8 mouse cellular contexts compared by ENCODE assay signal in genomic region chr17:34894074-34894597, GRCm38 (mm10). TPM values are rescaled to one million over a fixed set of nuclear protein-coding genes. Genes with fewer than 3 reads are reported as not detected.
A peak's percentile ranks its signal among the peaks of the same experiment; 100 is the strongest.
DNase-seq lines count a peak whose midpoint lies in the region; ATAC-seq lines count a peak whose summit lies in the region.

No protein-coding gene starts in this region.

- DNase-seq in adrenal gland, adult 18-20 months (ENCODE audit: low spot score in 2 of 2) = peak; percentile 95 to 96
- DNase-seq in embryo, embryonic 10.5 days (ENCODE audit: low spot score) = peak; percentile 97
- peak; percentile 96 for DNase-seq in gastrocnemius, postnatal 14 days
- DNase-seq in left cerebral cortex, postnatal 10 days (ENCODE audit: extremely low spot score in 1 of 2, low spot score in 2 of 2) = peak; percentile 91 to 96
- peak; percentile 94 to 95 for DNase-seq in right cerebral cortex, postnatal 10 days (ENCODE audit: low spot score in 2 of 2)
- DNase-seq in urinary bladder, postnatal 14 days (ENCODE audit: low spot score) = peak; percentile 95

- peak; percentile 46 for ATAC-seq in inflammation-experienced regulatory T-cells, adult 6 months
- peak; percentile 72 for ATAC-seq in megakaryocyte progenitor cell, adult 5-6 weeks (replicated peaks; ENCODE audit: poor library complexity)

- intact Hi-C loops in gastrocnemius, postnatal 14 days (cut with DNase I; ENCODE audit: low total_unique reads) = loop anchor here (5.0 kb wide), 1 partner anchor 42 kb away; the partner anchor contains the start of genes Nelfe and Skiv2l
- intact Hi-C loops in left cerebral cortex, postnatal 10 days (cut with DNase I) = loop anchor here (5.0 kb wide), 1 partner anchor 37 kb away; no protein-coding TSS in a partner anchor

RNA-seq across cellular contexts. Expression of gene C2, which starts 3.9 kb away (rescaled TPM):
- total RNA-seq in adrenal gland, adult 18-20 months (2021) = 10 to 100 TPM; 88.3 to 89.2 TPM
- total RNA-seq in gastrocnemius, postnatal 14 days (2021) = 1 to 10 TPM; 1.8 to 3.1 TPM
- polyA plus RNA-seq in inflammation-experienced regulatory T-cells, adult 6 months (2017; shearing (Covaris generic)) = 1 to 10 TPM in 1 of 3 experiments, not detected in 2; 1.4 TPM
- 1 to 10 TPM; 2.1 to 2.9 TPM for total RNA-seq in left cerebral cortex, postnatal 10 days (2021)
- 5.1 and 7.8 TPM in 2 replicates for total RNA-seq in megakaryocyte progenitor cell, adult 5-6 weeks (2015)
- 1.6 and 1.9 TPM in 2 replicates for total RNA-seq in megakaryocyte progenitor cell, adult 5-6 weeks (2017)

RNA-seq across cellular contexts. Expression of gene Ehmt2, which starts 4.1 kb away (rescaled TPM):
- total RNA-seq in adrenal gland, adult 18-20 months (2021) = 100 to 1,000 TPM; 101 to 144 TPM
- total RNA-seq in gastrocnemius, postnatal 14 days (2021) = 10 to 100 TPM; 29.4 to 32.2 TPM
- polyA plus RNA-seq in inflammation-experienced regulatory T-cells, adult 6 months (2017; shearing (Covaris generic)) = 10 to 100 TPM; 27.1 to 32.6 (median 29.4) TPM
- total RNA-seq in left cerebral cortex, postnatal 10 days (2021) = 100 to 1,000 TPM; 174 to 181 TPM
- 72.4 and 73.5 TPM in 2 replicates for total RNA-seq in megakaryocyte progenitor cell, adult 5-6 weeks (2015)
- 107 and 108 TPM in 2 replicates for total RNA-seq in megakaryocyte progenitor cell, adult 5-6 weeks (2017)

RNA-seq across cellular contexts. Expression of gene Gm20547, which starts 12.3 kb away (rescaled TPM):
- total RNA-seq in adrenal gland, adult 18-20 months (2021) = under 1 TPM in 1 of 2 experiments, not detected in 1; 0.19 TPM
- total RNA-seq in gastrocnemius, postnatal 14 days (2021) = not detected
- under 1 TPM in 1 of 3 experiments, not detected in 2; 0.26 TPM for polyA plus RNA-seq in inflammation-experienced regulatory T-cells, adult 6 months (2017; shearing (Covaris generic))
- total RNA-seq in left cerebral cortex, postnatal 10 days (2021) = not detected
- total RNA-seq in megakaryocyte progenitor cell, adult 5-6 weeks (2015) = not detected in 2 replicates
- not detected in 2 replicates for total RNA-seq in megakaryocyte progenitor cell, adult 5-6 weeks (2017)

RNA-seq across cellular contexts. Expression of gene Zbtb12, which starts 14.9 kb away (rescaled TPM):
- total RNA-seq in adrenal gland, adult 18-20 months (2021) = 10 to 100 TPM in 1 of 2 experiments, 1 to 10 TPM in 1; 9.9 to 12.4 TPM
- total RNA-seq in gastrocnemius, postnatal 14 days (2021) = 1 to 10 TPM; 3.4 to 5.1 TPM
- not detected for polyA plus RNA-seq in inflammation-experienced regulatory T-cells, adult 6 months (2017; shearing (Covaris generic))
- 1 to 10 TPM; 6.3 to 6.8 TPM for total RNA-seq in left cerebral cortex, postnatal 10 days (2021)
- total RNA-seq in megakaryocyte progenitor cell, adult 5-6 weeks (2015) = 7.7 and 9.9 TPM in 2 replicates
- 13.6 and 15.1 TPM in 2 replicates for total RNA-seq in megakaryocyte progenitor cell, adult 5-6 weeks (2017)

RNA-seq across cellular contexts. Expression of gene Slc44a4, which starts 20.1 kb away (rescaled TPM):
- under 1 TPM; 0.30 to 0.51 TPM for total RNA-seq in adrenal gland, adult 18-20 months (2021)
- under 1 TPM in 1 of 2 experiments, not detected in 1; 0.09 TPM for total RNA-seq in gastrocnemius, postnatal 14 days (2021)
- not detected for polyA plus RNA-seq in inflammation-experienced regulatory T-cells, adult 6 months (2017; shearing (Covaris generic))
- under 1 TPM; 0.14 to 0.30 TPM for total RNA-seq in left cerebral cortex, postnatal 10 days (2021)
- total RNA-seq in megakaryocyte progenitor cell, adult 5-6 weeks (2015) = 0.81 and 1.8 TPM in 2 replicates
- total RNA-seq in megakaryocyte progenitor cell, adult 5-6 weeks (2017) = 0.61 and 0.75 TPM in 2 replicates

Comparison
In these comparisons a context has a peak if more than half of its experiments do, and no peak if none do; other contexts are left out.
1. Peak in every context shown above with its lines: DNase-seq and ATAC-seq.
2. RNA of gene C2, which starts 3.9 kb away (total RNA-seq): 88.3 to 89.2 TPM in adrenal gland, adult 18-20 months; 1.6 to 7.8 TPM in megakaryocyte progenitor cell, adult 5-6 weeks, 1.8 to 3.1 TPM in gastrocnemius, postnatal 14 days and 2.1 to 2.9 TPM in left cerebral cortex, postnatal 10 days; every median in the first group is over 10 times any median in the second.